Mouse (Mus musculus) heart, postnatal 0 days (tissue): ENCODE results near the gene Vezt.

Experiments
- CTCF ChIP-seq: IDR thresholded peaks from 2 replicates; pipeline ENCODE4 v1.5.1; 2016; ENCODE audit warnings: antibody characterized with exemption, control low read depth, low read depth
- EP300 ChIP-seq: IDR thresholded peaks from 2 replicates; pipeline ENCODE4 v1.6.1; 2016; ENCODE audit warnings: antibody characterized with exemption, low read depth

GRCm38 (mm10) chr10:94080740-94081139 is 45.1 kb upstream of the Vezt start:
- TF ChIP-seq CTCF (no peak), EP300 (no peak)
